In the genomic region with DNA sequence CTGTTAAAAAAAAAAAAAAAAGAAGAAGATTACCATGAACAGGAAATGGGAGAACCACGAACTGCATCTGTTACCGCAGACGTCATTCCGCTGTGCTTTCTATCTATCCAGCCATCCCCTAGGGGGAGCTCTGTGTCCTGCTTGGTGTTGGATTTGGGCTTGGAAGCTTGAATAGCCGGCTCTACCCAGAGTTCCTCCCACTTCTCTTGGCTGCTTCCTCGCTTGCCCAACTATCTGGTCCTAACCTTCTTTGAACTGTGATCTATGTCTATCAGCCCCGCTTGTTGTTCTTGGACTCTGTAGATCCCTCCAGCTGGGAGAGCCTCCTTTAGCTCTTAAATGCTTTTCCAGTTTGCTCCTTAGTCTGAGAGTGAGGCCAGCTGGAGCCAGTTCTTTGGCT, we compare ENCODE assay signal across 1 mouse cellular context.
TF ChIP-seq lines count a peak whose summit lies in the region.

No protein-coding gene starts in this region.

TF ChIP-seq in MEL, 35 proteins besides CTCF, POLR2A, EP300 and RAD21 (continued from another document):
- no peak for TF ChIP-seq E2F4 (IDR thresholded peaks at IDR 0.05; ENCODE audit: borderline replicate concordance, low read depth, low read length)
- no peak for TF ChIP-seq MXI1 (IDR thresholded peaks at IDR 0.05; ENCODE audit: low read depth, low read length)
- TF ChIP-seq SMC3 (IDR thresholded peaks at IDR 0.05; ENCODE audit: low read depth, low read length), result peak; percentile 73
- no peak for TF ChIP-seq TAL1 (IDR thresholded peaks at IDR 0.05; ENCODE audit: low read length)
- TF ChIP-seq BHLHE40 (IDR thresholded peaks at IDR 0.05; ENCODE audit: borderline replicate concordance, low read depth, low read length), result no peak
- TF ChIP-seq POLR2AphosphoS5 (IDR thresholded peaks at IDR 0.05; ENCODE audit: borderline replicate concordance, low read depth, low read length), result no peak
- 0 out of 2 replicates have a peak, but pooled peaks have one; percentile 34 for TF ChIP-seq HCFC1 (IDR thresholded peaks at IDR 0.05; ENCODE audit: low read depth, low read length)
- no peak for TF ChIP-seq MAFK (IDR thresholded peaks at IDR 0.05; ENCODE audit: borderline replicate concordance, low read depth, low read length)
- TF ChIP-seq TBP (IDR thresholded peaks at IDR 0.05; ENCODE audit: low read depth, low read length), result peak; percentile 57; the same call in 1 of the 2 replicates
- TF ChIP-seq MEF2A (IDR thresholded peaks at IDR 0.05; ENCODE audit: extremely low read depth, insufficient replicate concordance, low read depth, low read length, poor library complexity, severe bottlenecking), result no peak
- no peak for TF ChIP-seq MAZ (IDR thresholded peaks at IDR 0.05; ENCODE audit: low read depth, low read length)
- no peak for TF ChIP-seq ZKSCAN1 (IDR thresholded peaks at IDR 0.05; ENCODE audit: low read depth, low read length)
- peak; percentile 67; the same call in 1 of the 2 replicates for TF ChIP-seq JUND (IDR thresholded peaks at IDR 0.05; ENCODE audit: low read depth, low read length)
- peak; percentile 93 for TF ChIP-seq ETS1 (IDR thresholded peaks at IDR 0.05; ENCODE audit: low read depth, low read length)
- 0 out of 2 replicates have a peak, but pooled peaks have one; percentile 25 for TF ChIP-seq MYC (IDR thresholded peaks at IDR 0.05; ENCODE audit: low read depth, low read length)
- TF ChIP-seq TCF12 (IDR thresholded peaks at IDR 0.05; ENCODE audit: low read depth, low read length), result peak; percentile 55
- TF ChIP-seq UBTF (IDR thresholded peaks at IDR 0.05; ENCODE audit: borderline replicate concordance, insufficient read depth, low read depth, low read length), result no peak
- TF ChIP-seq POLR2AphosphoS2 (IDR thresholded peaks at IDR 0.05; ENCODE audit: low read length), result no peak
- no peak for TF ChIP-seq USF1 (IDR thresholded peaks at IDR 0.05; ENCODE audit: low read depth, low read length)
- TF ChIP-seq ZC3H11A (IDR thresholded peaks at IDR 0.05; ENCODE audit: low read depth, low read length), result peak; percentile 74
- no peak for TF ChIP-seq USF2 (IDR thresholded peaks at IDR 0.05; ENCODE audit: borderline replicate concordance in 1 of 2, insufficient read depth in 1 of 2, low read depth in 1 of 2, low read length in 2 of 2)
- no peak for TF ChIP-seq CHD2 (IDR thresholded peaks at IDR 0.05; ENCODE audit: low read length)
- peak; percentile 97 for TF ChIP-seq ZNF384 (IDR thresholded peaks at IDR 0.05; ENCODE audit: low read depth, low read length)
- TF ChIP-seq ZMIZ1 (IDR thresholded peaks at IDR 0.05; ENCODE audit: low read depth, low read length), result no peak
- TF ChIP-seq NRF1 (IDR thresholded peaks at IDR 0.05; ENCODE audit: insufficient read depth, low read depth, low read length, poor library complexity, severe bottlenecking), result no peak
- TF ChIP-seq MAX (IDR thresholded peaks at IDR 0.05; ENCODE audit: low read length), result no peak
- no peak for TF ChIP-seq CHD1 (IDR thresholded peaks at IDR 0.05; ENCODE audit: low read depth, low read length)
- TF ChIP-seq ELF1 (IDR thresholded peaks at IDR 0.05; ENCODE audit: low read depth, low read length), result peak; percentile 63; the same call in 1 of the 2 replicates
- TF ChIP-seq SIN3A (IDR thresholded peaks at IDR 0.05; ENCODE audit: low read length), result peak; percentile 76
- TF ChIP-seq MYB (IDR thresholded peaks at IDR 0.05; ENCODE audit: low read depth, low read length), result no peak
- 0 out of 2 replicates have a peak, but pooled peaks have one; percentile 36 for TF ChIP-seq GATA1 (IDR thresholded peaks at IDR 0.05; ENCODE audit: low read depth, low read length)
TF ChIP-seq in MEL: peak in this region for 13.
